8 mouse cellular contexts compared by ENCODE assay signal in the genomic region with DNA sequence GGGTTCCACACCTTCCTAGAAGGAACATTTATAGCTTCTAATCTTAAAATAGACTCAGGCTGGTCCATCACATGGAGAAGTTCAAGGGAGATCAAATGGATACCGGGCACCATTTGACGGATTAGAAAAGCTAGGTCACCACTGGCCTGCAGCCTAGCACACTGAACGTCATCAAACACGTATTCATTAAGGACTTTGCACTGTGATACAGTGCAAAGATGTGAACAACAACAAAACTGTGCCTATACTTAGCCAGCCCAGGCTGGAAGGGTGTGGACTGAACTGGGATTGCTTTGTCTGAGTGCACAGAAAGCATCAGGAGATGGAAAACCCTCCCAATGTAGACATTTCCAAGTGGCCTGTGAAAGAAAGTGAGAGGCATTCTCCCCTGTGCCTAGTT. TPM values are rescaled to one million over a fixed set of nuclear protein-coding genes. Genes with fewer than 3 reads are reported as not detected.
DNase-seq lines count a peak whose midpoint lies in the region; ATAC-seq and TF ChIP-seq lines count a peak whose summit lies in the region.

No protein-coding gene starts in this region.

- H3K4me2 ChIP-seq in heart, embryonic 12.5 days, result peak overlapping the region; percentile 73
- peak overlapping the region; percentile 62 for H3K4me2 ChIP-seq in heart, postnatal 0 days (ENCODE audit: low read depth, low read length)
- H3K4me2 ChIP-seq in midbrain, embryonic 12.5 days (replicated peaks), result peak overlapping the region; percentile 69

- TF ChIP-seq EP300 in heart, postnatal 0 days (IDR thresholded peaks at IDR 0.05; ENCODE audit: low read depth), result no peak

- peak overlapping the region; percentile 60 for H3K4me3 ChIP-seq in heart, embryonic 12.5 days
- H3K4me3 ChIP-seq in brown adipose tissue, adult 24 weeks (ENCODE audit: insufficient read depth, low read depth, low read length), result peak overlapping the region; percentile 75; the same call in 1 of the 2 replicates
- H3K4me3 ChIP-seq in heart, postnatal 0 days (ENCODE audit: low read depth, low read length), result peak overlapping the region; percentile 58; the same call in 1 of the 2 replicates
- H3K4me3 ChIP-seq in midbrain, embryonic 12.5 days, result peak overlapping the region; percentile 45

- H3K36me3 ChIP-seq in heart, embryonic 12.5 days, result peaks cover 12% of the 10 kb centered on the region
- H3K36me3 ChIP-seq in heart, postnatal 0 days (replicated peaks; ENCODE audit: control insufficient read depth, insufficient read depth, low read length), result no peaks in the 10 kb centered on the region; the same call in none of the 2 replicates
- H3K36me3 ChIP-seq in midbrain, embryonic 12.5 days, result peaks cover 18% of the 10 kb centered on the region; the same call in 1 of the 2 replicates

- no peak for DNase-seq in heart, adult 9 months (ENCODE audit: low spot score in 2 of 2)
- no peak for DNase-seq in heart, postnatal 0 days (ENCODE audit: low spot score)
- no peak for DNase-seq in MN1 (ENCODE audit: low spot score)
- no peak for DNase-seq in urinary bladder, postnatal 36 days (ENCODE audit: low spot score in 2 of 2)
- DNase-seq in kidney, adult 9 months, result no peak

- WGBS in heart, embryonic 12.5 days, result 79% methylated on average over 4 of the region's 4 CpGs
- 60% methylated on average over 4 of the region's 4 CpGs for WGBS in heart, postnatal 0 days
- WGBS in midbrain, embryonic 12.5 days, result 81% methylated on average over 4 of the region's 4 CpGs

- H3K9ac ChIP-seq in heart, embryonic 12.5 days, result peak overlapping the region; percentile 70; the same call in 1 of the 2 replicates
- H3K9ac ChIP-seq in heart, postnatal 0 days (replicated peaks; ENCODE audit: low read depth, low read length), result 0 out of 2 replicates have a peak overlapping the region, but pooled peaks have one; percentile 56
- H3K9ac ChIP-seq in midbrain, embryonic 12.5 days (replicated peaks), result peak overlapping the region; percentile 74

- peaks cover 13% of the 10 kb centered on the region for H3K4me1 ChIP-seq in heart, embryonic 12.5 days (replicated peaks)
- peaks cover 4% of the 10 kb centered on the region; the same call in 1 of the 2 replicates for H3K4me1 ChIP-seq in brown adipose tissue, adult 24 weeks (ENCODE audit: control insufficient read depth, insufficient read depth, insufficient read length, low read length)
- 0 out of 2 replicates have a peak, but pooled peaks cover 12% of the 10 kb centered on the region for H3K4me1 ChIP-seq in heart, postnatal 0 days (ENCODE audit: control insufficient read depth, insufficient read depth)
- H3K4me1 ChIP-seq in midbrain, embryonic 12.5 days, result peaks cover 18% of the 10 kb centered on the region

- no peak for TF ChIP-seq CTCF in heart, postnatal 0 days (IDR thresholded peaks at IDR 0.05; ENCODE audit: low read depth)

- peak overlapping the region; percentile 97 for H3K27ac ChIP-seq in heart, embryonic 12.5 days (ENCODE audit: poor library complexity, severe bottlenecking)
- H3K27ac ChIP-seq in brown adipose tissue, adult 24 weeks (replicated peaks; ENCODE audit: low read depth, low read length), result peak overlapping the region; percentile 96
- peak overlapping the region; percentile 96 for H3K27ac ChIP-seq in heart, postnatal 0 days (ENCODE audit: low read depth)
- peak overlapping the region; percentile 94 for H3K27ac ChIP-seq in midbrain, embryonic 12.5 days (replicated peaks)

- no peaks in the 10 kb centered on the region for H3K27me3 ChIP-seq in heart, embryonic 12.5 days (replicated peaks)
- no peaks in the 10 kb centered on the region for H3K27me3 ChIP-seq in heart, postnatal 0 days (ENCODE audit: control insufficient read depth, insufficient read depth, low read length)
- H3K27me3 ChIP-seq in midbrain, embryonic 12.5 days, result no peaks in the 10 kb centered on the region; the same call in 1 of the 2 replicates

- peak; percentile 3; the same call in 1 of the 2 replicates for ATAC-seq in heart, embryonic 12.5 days (ENCODE audit: insufficient number of reproducible peaks, low FRiP score)
- no peak for ATAC-seq in heart, postnatal 0 days (ENCODE audit: insufficient read depth, low read depth)
- no peak for ATAC-seq in midbrain, embryonic 12.5 days (ENCODE audit: low FRiP score, low read depth)

- H3K9me3 ChIP-seq in heart, embryonic 12.5 days (replicated peaks), result no peaks in the 10 kb centered on the region
- H3K9me3 ChIP-seq in heart, postnatal 0 days (replicated peaks; ENCODE audit: control insufficient read depth, low read length), result no peaks in the 10 kb centered on the region
- H3K9me3 ChIP-seq in midbrain, embryonic 12.5 days, result no peaks in the 10 kb centered on the region

RNA-seq across cellular contexts. Expression of gene Lrrc61, which starts 0.8 kb away (rescaled TPM):
- polyA plus RNA-seq in heart, embryonic 12.5 days (2016; fragmentation: Nextera tagmentation; extraction: Ambion mirVana), result 8.6 and 9.1 TPM in 2 replicates
- polyA plus RNA-seq in brown adipose tissue, adult 24 weeks (2012; ENCODE audit: insufficient read depth, insufficient read length, missing spikeins), result 9.1 and 22.4 TPM in 2 replicates
- total RNA-seq in heart, postnatal 0 days (2014; rRNA removed; ENCODE audit: low replicate concordance), result 3.9 and 7.6 TPM in 2 replicates
- polyA plus RNA-seq in heart, postnatal 0 days (2015; fragmentation: Nextera tagmentation; extraction: Ambion mirVana), result 3.8 and 5.8 TPM in 2 replicates
- 18.1 and 22.3 TPM in 2 replicates for polyA plus RNA-seq in midbrain, embryonic 12.5 days (2016; fragmentation: Nextera tagmentation; extraction: Ambion mirVana)

RNA-seq across cellular contexts. Expression of gene Atp6v0e2, which starts 16.4 kb away (rescaled TPM):
- 20.4 and 20.5 TPM in 2 replicates for polyA plus RNA-seq in heart, embryonic 12.5 days (2016; fragmentation: Nextera tagmentation; extraction: Ambion mirVana)
- 3.1 and 4.0 TPM in 2 replicates for polyA plus RNA-seq in brown adipose tissue, adult 24 weeks (2012; ENCODE audit: insufficient read depth, insufficient read length, missing spikeins)
- total RNA-seq in heart, postnatal 0 days (2014; rRNA removed; ENCODE audit: low replicate concordance), result 10.5 and 17.2 TPM in 2 replicates
- 13.0 and 15.4 TPM in 2 replicates for polyA plus RNA-seq in heart, postnatal 0 days (2015; fragmentation: Nextera tagmentation; extraction: Ambion mirVana)
- 85.7 and 89.9 TPM in 2 replicates for polyA plus RNA-seq in midbrain, embryonic 12.5 days (2016; fragmentation: Nextera tagmentation; extraction: Ambion mirVana)

RNA-seq across cellular contexts. Expression of gene Rarres2, which starts 18.8 kb away (rescaled TPM):
- 24.7 and 26.4 TPM in 2 replicates for polyA plus RNA-seq in heart, embryonic 12.5 days (2016; fragmentation: Nextera tagmentation; extraction: Ambion mirVana)
- polyA plus RNA-seq in brown adipose tissue, adult 24 weeks (2012; ENCODE audit: insufficient read depth, insufficient read length, missing spikeins), result 260 and 356 TPM in 2 replicates
- total RNA-seq in heart, postnatal 0 days (2014; rRNA removed; ENCODE audit: low replicate concordance), result 56.8 and 72.8 TPM in 2 replicates
- 65.7 and 71.8 TPM in 2 replicates for polyA plus RNA-seq in heart, postnatal 0 days (2015; fragmentation: Nextera tagmentation; extraction: Ambion mirVana)
- polyA plus RNA-seq in midbrain, embryonic 12.5 days (2016; fragmentation: Nextera tagmentation; extraction: Ambion mirVana), result 1.7 and 3.1 TPM in 2 replicates

RNA-seq across cellular contexts. Expression of gene Gm45021, which starts 35.6 kb away (rescaled TPM):
- 1.5 TPM in 1 of 2 replicates, not detected in the other for polyA plus RNA-seq in heart, embryonic 12.5 days (2016; fragmentation: Nextera tagmentation; extraction: Ambion mirVana)
- not detected in 2 replicates for polyA plus RNA-seq in brown adipose tissue, adult 24 weeks (2012; ENCODE audit: insufficient read depth, insufficient read length, missing spikeins)
- total RNA-seq in heart, postnatal 0 days (2014; rRNA removed; ENCODE audit: low replicate concordance), result not detected in 2 replicates
- not detected in 2 replicates for polyA plus RNA-seq in heart, postnatal 0 days (2015; fragmentation: Nextera tagmentation; extraction: Ambion mirVana)
- not detected in 2 replicates for polyA plus RNA-seq in midbrain, embryonic 12.5 days (2016; fragmentation: Nextera tagmentation; extraction: Ambion mirVana)

RNA-seq across cellular contexts. Expression of gene Repin1, which starts 39.9 kb away (rescaled TPM):
- 32.1 and 32.7 TPM in 2 replicates for polyA plus RNA-seq in heart, embryonic 12.5 days (2016; fragmentation: Nextera tagmentation; extraction: Ambion mirVana)
- polyA plus RNA-seq in brown adipose tissue, adult 24 weeks (2012; ENCODE audit: insufficient read depth, insufficient read length, missing spikeins), result 14.1 and 17.4 TPM in 2 replicates
- 49.7 and 50.3 TPM in 2 replicates for total RNA-seq in heart, postnatal 0 days (2014; rRNA removed; ENCODE audit: low replicate concordance)
- 16.6 and 17.5 TPM in 2 replicates for polyA plus RNA-seq in heart, postnatal 0 days (2015; fragmentation: Nextera tagmentation; extraction: Ambion mirVana)
- polyA plus RNA-seq in midbrain, embryonic 12.5 days (2016; fragmentation: Nextera tagmentation; extraction: Ambion mirVana), result 50.1 and 54.1 TPM in 2 replicates
